Mouse (Mus musculus): ENCODE results near the gene Gm43302.
"Not testable (repeated sequence)": the region's sequence is repeated elsewhere in the genome, so short reads cannot be mapped to it uniquely, and the experiment has no call there.

GRCm38 (mm10) chr5:105305671-105306070 lies 12.2 kb upstream of the Gm43302 start:
- TF ChIP-seq POLR2A, CTCF (IDR thresholded peaks at IDR 0.05; ENCODE audit: insufficient read depth, low read depth, low read length): not testable (repeated sequence)
